Mouse (Mus musculus) hematopoietic stem cell, adult 5-6 weeks (primary cell): ENCODE data around the gene Ammecr1. TPM values are rescaled to one million over a fixed set of nuclear protein-coding genes. Genes with fewer than 3 reads are reported as not detected.

Source experiments
- ATAC-seq, 2 experiments: fragments of 125-278 bp in 1 of 2; replicated peaks in 1 of 2; 2 replicates each; pipeline ENCODE4 v1.8.0; 2016 to 2017; ENCODE audit warnings: inconsistent platforms in 2 of 2, mild to moderate bottlenecking in 2 of 2, moderate number of reproducible peaks in 2 of 2, low read depth in 1 of 2, moderate TSS enrichment in 1 of 2; ENCODE audit not compliant: low FRiP score in 2 of 2, poor library complexity in 2 of 2, severe bottlenecking in 2 of 2, insufficient read depth in 1 of 2, low TSS enrichment in 1 of 2
- total RNA-seq: library from RNA; stranded (forward); fragments of 172-1452, 232-1000 nt; gene quantifications from 2 replicates; pipeline ENCODE4 v1.2.3, GENCODE M21; 2017

The Ammecr1 gene
- total RNA-seq, 1 experiment from 2014 or later = 16.1 TPM

GRCm38 (mm10) chrX:142838841-142839240, 127.7 kb downstream of the Ammecr1 start:
- ATAC-seq = no peak

- ATAC-seq = no peak
These were observed 129.2 kb downstream of the Ammecr1 start for GRCm38 (mm10) chrX:142837316-142837715.

GRCm38 (mm10) chrX:142836399-142836798, 130.1 kb downstream of the Ammecr1 start:
- no peak for ATAC-seq

GRCm38 (mm10) chrX:142834807-142835206, 131.7 kb downstream of the Ammecr1 start:
- no peak for ATAC-seq

- ATAC-seq = no peak
These were observed 133.2 kb downstream of the Ammecr1 start for GRCm38 (mm10) chrX:142833164-142833796.

- no peak for ATAC-seq
These were observed 134.3 kb downstream of the Ammecr1 start for GRCm38 (mm10) chrX:142832221-142832620.

GRCm38 (mm10) chrX:142830572-142830971, 136.0 kb downstream of the Ammecr1 start:
- no peak for ATAC-seq

- no peak for ATAC-seq
These were observed 136.6 kb downstream of the Ammecr1 start for GRCm38 (mm10) chrX:142829866-142830470.

GRCm38 (mm10) chrX:142829267-142829666, 137.3 kb downstream of the Ammecr1 start:
- no peak for ATAC-seq

- ATAC-seq = no peak
These were observed 138.2 kb downstream of the Ammecr1 start for GRCm38 (mm10) chrX:142828184-142828908.

GRCm38 (mm10) chrX:142827644-142828043, 138.9 kb downstream of the Ammecr1 start:
- no peak for ATAC-seq

GRCm38 (mm10) chrX:142825309-142825708, 141.2 kb downstream of the Ammecr1 start:
- ATAC-seq = no peak

GRCm38 (mm10) chrX:142821846-142822245, 144.7 kb downstream of the Ammecr1 start:
- no peak; a peak in 1 of 4 replicates for ATAC-seq

GRCm38 (mm10) chrX:142821239-142821638, 145.3 kb downstream of the Ammecr1 start:
- no peak for ATAC-seq

- ATAC-seq = peak; percentile 53 to 56; a peak in 1 of 4 replicates
These were observed 148.4 kb downstream of the Ammecr1 start for GRCm38 (mm10) chrX:142818057-142818682.

GRCm38 (mm10) chrX:142813146-142813545, 153.4 kb downstream of the Ammecr1 start:
- no peak for ATAC-seq

- ATAC-seq = peak; percentile 48 to 51; a peak in 1 of 4 replicates
These were observed 158.1 kb downstream of the Ammecr1 start for GRCm38 (mm10) chrX:142808411-142808810.

- peak in 1 of 2 experiments; percentile 37; a peak in 1 of 4 replicates for ATAC-seq
These were observed 159.9 kb downstream of the Ammecr1 start for GRCm38 (mm10) chrX:142806620-142807061.
